In the genomic region with DNA sequence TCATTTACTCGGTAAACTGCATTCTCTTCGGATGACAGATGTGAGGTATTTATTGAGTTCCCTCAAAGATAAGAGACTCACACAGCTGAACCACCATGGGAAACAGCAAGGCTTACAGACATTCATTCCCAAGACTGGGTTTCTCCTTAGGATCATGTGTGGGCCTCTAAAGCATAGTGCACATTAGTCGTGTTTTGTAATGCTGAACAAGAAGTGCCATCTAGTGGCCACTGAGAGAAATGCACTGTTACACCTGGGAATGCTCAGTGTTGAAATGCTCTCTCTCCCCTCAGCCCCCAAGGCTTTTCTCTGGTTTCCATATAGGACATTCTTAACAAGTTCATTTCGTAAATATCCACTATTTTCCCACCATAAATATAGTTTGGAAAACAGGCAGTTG, we compare ENCODE assay signal across 8 mouse cellular contexts. TPM values are rescaled to one million over a fixed set of nuclear protein-coding genes. Genes with fewer than 3 reads are reported as not detected.
DNase-seq lines count a peak whose midpoint lies in the region; ATAC-seq lines count a peak whose summit lies in the region.

No protein-coding gene starts in this region.

- H3K27me3 ChIP-seq in forebrain, embryonic 16.5 days (replicated peaks; ENCODE audit: control insufficient read depth, insufficient read depth, low read length), result no peaks in the 10 kb centered on the region

- no peak overlapping the region for H3K27ac ChIP-seq in forebrain, embryonic 16.5 days (ENCODE audit: low read length)

- no peaks in the 10 kb centered on the region for H3K9me3 ChIP-seq in forebrain, embryonic 16.5 days (ENCODE audit: control insufficient read depth, low read length)

- H3K36me3 ChIP-seq in forebrain, embryonic 16.5 days (ENCODE audit: control insufficient read depth, insufficient read depth), result no peaks in the 10 kb centered on the region

- H3K4me1 ChIP-seq in forebrain, embryonic 16.5 days (replicated peaks; ENCODE audit: control insufficient read depth, insufficient read depth, low read length), result peaks cover 3% of the 10 kb centered on the region; the same call in 1 of the 2 replicates

- no peak overlapping the region for H3K9ac ChIP-seq in forebrain, embryonic 16.5 days (replicated peaks; ENCODE audit: low read depth, low read length)

- no peak overlapping the region for H3K4me2 ChIP-seq in forebrain, embryonic 16.5 days (ENCODE audit: low read length)

- 52% methylated on average over 4 of the region's 4 CpGs for WGBS in forebrain, embryonic 16.5 days

- peak; percentile 82 for ATAC-seq in forebrain, embryonic 16.5 days
- ATAC-seq in megakaryocyte-erythroid progenitor cell, adult 5-6 weeks (replicated peaks; ENCODE audit: low FRiP score, low TSS enrichment, poor library complexity, severe bottlenecking), result peak; percentile 80

- H3K4me3 ChIP-seq in forebrain, embryonic 16.5 days (replicated peaks; ENCODE audit: low read length), result no peak overlapping the region

- DNase-seq in gastrocnemius, adult 18-20 months (ENCODE audit: low spot score), result peak; percentile 69
- DNase-seq in gastrocnemius, postnatal 25 days, result no peak
- peak; percentile 53 for DNase-seq in cerebellum, adult 11-12 months
- DNase-seq in induced T-regulatory cell, adult 2 months (ENCODE audit: low read depth), result peak; percentile 77
- peak; percentile 65 to 66 for DNase-seq in left cerebral cortex, adult 18-20 months (ENCODE audit: low spot score in 2 of 2)
- peak; percentile 62 for DNase-seq in right cerebral cortex, postnatal 4 days

RNA-seq across cellular contexts. Expression of a gene that starts 23.0 kb away (rescaled TPM):
- total RNA-seq in gastrocnemius, adult 18-20 months (2021), result 1 to 10 TPM; 5.0 to 6.7 TPM
- total RNA-seq in gastrocnemius, postnatal 25 days (2021), result 1 to 10 TPM; 2.3 to 3.7 TPM
- 4.5 and 8.2 TPM in 2 replicates for polyA plus RNA-seq in forebrain, embryonic 16.5 days (2015; fragmentation: Nextera tagmentation; extraction: Ambion mirVana)
- total RNA-seq in left cerebral cortex, adult 18-20 months (2021), result 100 to 1,000 TPM; 107 to 113 TPM
- 39.3 and 41.9 TPM in 2 replicates for total RNA-seq in megakaryocyte-erythroid progenitor cell, adult 5-6 weeks (2014; fragmentation: Nextera tagmentation)
- total RNA-seq in megakaryocyte-erythroid progenitor cell, adult 5-6 weeks (2017), result 58.8 and 64.9 TPM in 2 replicates

Comparison
In these comparisons a context has a peak if more than half of its experiments do, and no peak if none do; other contexts are left out.
1. RNA of a gene that starts 23.0 kb away (total RNA-seq): 107 to 113 TPM in left cerebral cortex, adult 18-20 months and 39.3 to 64.9 TPM in megakaryocyte-erythroid progenitor cell, adult 5-6 weeks; 5.0 to 6.7 TPM in gastrocnemius, adult 18-20 months and 2.3 to 3.7 TPM in gastrocnemius, postnatal 25 days; every median in the first group is over 4 times any median in the second.